Mouse (Mus musculus): Measurements from ENCODE around the gene Ank2.

DNA sequence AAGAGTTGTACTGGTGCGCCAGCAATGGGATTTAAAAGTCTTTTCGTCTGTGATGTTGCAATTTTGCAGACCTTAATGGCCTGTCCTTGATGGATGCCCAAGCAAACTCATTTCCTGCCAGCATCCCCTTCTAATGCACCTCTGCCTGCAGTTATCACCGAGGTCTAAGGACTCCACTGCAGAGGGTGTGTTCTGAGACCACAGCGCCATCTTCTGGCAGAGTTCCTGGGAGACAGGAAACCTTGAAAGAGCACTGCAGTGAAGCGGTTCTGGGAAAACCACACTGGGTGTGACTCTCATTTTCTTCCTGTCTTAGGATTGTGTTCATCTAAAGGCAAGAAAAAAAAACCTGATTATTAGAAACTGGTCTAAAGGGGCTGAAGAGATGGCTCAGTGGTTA, 53.0 kb downstream of the Ank2 start:
- no peak for TF ChIP-seq GATA1 (IDR thresholded peaks at IDR 0.05; ENCODE audit: borderline replicate concordance, low read length)
- TF ChIP-seq FLI1 (IDR thresholded peaks at IDR 0.05; ENCODE audit: low read length) = no peak
